Mouse (Mus musculus): ENCODE data around the gene Oas1e.

DNA sequence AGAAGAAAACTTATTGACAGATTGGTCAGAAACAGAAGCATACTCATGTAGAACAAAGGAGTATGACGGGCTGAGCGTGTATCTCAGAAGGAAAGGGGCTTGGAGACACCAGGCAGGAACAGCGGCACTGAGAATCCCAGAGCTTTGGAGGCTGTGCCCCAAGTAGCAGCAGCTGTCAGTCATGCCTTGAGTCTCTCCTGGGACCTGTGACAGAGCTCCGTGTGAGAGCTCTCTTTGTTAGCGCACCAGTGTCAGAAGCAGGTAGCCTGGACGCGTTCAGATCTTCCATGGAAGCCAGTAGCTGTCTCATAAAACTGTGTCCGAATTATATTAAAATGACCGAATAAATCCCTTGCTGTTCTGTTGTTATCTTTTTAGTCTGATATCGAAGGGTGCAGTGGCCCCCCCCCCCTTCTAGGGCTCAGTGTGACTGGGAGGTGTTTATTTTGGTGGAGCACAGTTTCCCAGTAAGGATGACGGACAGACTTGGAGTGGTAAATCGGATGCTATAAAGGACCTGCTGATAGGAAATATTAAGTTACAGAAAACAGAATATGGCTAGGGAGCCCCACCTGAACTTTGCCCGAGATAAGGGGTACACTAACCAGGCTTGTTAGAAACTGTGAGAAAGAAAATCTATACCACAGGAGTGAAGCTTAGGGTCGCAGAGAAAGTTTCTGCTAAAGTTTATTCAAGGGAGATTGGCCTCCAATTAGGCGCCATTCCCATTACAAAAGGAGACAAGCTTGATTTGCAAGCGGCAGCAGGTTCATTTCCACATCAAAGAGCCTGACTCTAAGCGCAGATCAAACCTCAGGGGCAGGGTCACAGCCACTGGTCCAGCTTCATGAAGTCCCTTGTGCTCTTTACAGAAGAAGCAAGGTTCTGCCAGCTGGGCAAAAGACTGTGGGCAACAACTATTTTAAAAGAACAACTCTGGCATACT, 38.3 kb upstream of the Oas1e start:
- TF ChIP-seq CTCF (IDR thresholded peaks at IDR 0.05; ENCODE audit: low read depth, low read length) (no peak), TAL1 (conservative IDR thresholded peaks at IDR 0.05; ENCODE audit: low read depth, low read length) (no peak)

Data from G1E (cell line).